Mouse (Mus musculus): ENCODE measurements around the gene Tex12. TPM values are rescaled to one million over a fixed set of nuclear protein-coding genes. Genes with fewer than 3 reads are reported as not detected.

Gene Tex12
- total RNA-seq (2021) = not detected
- long read RNA-seq, experiment 1 = 0 reads
- long read RNA-seq, experiment 2 = 0 reads

DNA sequence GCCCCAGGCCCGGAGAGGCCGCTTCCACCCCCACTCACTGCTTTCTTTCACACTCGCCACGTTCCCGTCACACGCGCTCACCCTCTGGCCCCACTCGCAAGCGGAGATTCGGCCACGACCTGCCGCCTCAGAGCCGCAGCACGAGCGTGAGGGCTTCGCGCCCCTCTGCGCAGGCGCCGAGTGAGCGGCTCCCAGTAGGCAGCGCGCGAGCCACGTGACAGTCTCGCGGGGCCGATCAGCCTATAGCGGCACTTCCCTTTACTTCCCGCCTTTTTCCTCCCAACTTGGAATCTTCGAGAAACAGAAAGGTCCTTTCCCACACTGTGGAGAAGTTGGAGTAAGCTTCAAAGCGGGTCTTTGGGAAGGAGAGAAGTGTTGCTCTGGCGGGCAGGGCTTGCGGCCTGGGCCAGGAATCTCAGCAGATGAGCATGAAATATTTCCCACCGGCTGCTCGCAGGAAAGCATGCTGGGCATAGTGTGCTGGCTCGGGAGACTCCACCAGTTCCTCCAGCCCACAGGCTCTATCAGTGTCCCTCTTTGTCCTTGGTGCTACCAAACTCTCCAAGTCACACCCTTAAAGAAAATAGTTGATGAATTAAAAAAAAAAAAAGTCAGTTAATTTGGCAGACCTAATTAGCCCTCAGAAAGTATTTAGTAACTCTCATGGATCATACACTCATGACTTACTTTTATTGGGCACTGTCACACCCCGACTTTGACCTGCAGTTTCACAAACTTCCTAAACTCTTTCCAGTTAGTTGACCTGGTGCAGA is at the start of gene Tex12:
TSS of gene Tex12 (minus strand) at position 181 of the 773 bp plus-strand sequence.
- no peak for DNase-seq (ENCODE audit: low spot score in 2 of 2)

DNA sequence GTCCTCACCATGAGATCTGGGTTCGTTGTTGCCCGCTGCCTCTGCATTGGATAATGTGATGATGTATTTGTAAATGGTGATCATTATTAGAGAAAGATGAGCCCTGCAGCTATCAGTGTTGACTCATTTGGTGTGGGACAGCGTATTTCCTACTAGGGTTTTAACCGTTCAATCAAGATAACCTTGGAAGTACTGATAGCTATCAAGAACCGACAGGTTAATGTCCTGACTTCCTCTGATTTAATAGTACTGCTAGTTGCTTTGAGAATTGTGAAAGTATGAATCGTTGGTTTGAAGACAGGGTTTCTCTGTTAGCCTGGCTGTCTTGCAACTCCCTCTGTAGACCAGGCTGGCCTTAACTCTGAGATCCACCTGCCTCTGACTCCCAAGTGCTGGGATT is 43.2 kb upstream of the Tex12 start:
- no peak for DNase-seq (ENCODE audit: low spot score in 2 of 2)

DNA sequence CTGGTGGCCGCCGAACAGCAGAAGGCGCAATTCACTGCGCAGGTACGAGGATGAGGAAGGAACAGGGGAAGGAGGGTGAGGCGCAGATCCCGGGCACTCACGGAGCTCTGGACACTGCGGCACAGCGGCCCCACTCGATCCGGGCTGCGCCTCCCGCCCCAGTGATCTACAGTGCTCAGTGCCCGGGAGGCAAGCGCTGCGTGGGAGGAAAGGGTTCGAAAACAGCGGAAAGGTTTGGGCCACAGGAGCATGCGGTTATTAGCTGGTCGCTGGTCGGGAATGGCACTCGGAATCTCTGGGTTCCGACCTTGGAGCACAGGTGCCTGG is 42.8 kb upstream of the Tex12 start:
- no peak for DNase-seq (ENCODE audit: low spot score in 2 of 2)

DNA sequence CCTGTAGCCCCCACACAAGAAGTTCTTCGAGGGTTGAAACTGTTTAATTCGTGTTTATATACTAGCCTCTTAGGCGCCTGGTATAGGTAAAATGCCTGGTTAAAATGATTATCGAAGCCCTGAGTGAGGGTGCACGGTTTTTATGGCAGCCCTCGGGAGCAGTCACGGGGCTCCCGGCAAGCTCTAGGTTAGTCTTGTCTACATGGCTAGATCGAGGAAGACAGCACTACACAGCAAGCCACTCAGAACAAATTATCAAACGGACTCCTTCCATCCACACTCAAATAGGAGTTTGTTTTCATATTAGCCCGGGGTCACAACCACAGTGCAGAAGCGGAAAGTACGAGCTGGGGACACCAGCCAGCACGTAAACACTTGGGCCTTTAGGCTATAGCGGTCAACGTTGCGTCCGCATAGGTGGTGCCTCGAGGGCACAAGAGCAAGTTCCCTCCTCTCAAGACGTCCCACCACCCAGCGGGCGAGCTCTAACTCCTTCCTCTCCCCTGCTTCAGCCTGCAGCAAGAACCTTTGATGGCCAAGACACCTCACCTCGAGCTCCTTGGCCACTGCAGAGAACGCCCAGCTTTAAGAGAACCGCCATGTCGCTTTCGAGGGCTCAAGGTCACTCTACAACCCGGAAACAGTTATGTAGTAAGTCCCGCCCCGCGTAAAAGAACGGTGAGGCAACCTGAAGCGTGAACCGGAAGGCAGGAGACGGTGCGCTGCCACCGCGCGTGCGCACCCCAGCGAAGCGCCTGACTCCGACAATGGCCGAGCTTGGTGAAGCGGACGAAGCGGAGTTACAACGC is 42.3 kb upstream of the Tex12 start, which contains the start of the genes Sdhd and Timm8b:
TSS of gene Sdhd (minus strand) at position 624 of the 809 bp plus-strand sequence.
TSS of gene Timm8b (plus strand) at position 722 of the 809 bp plus-strand sequence.
- peak; percentile 86 to 87 for DNase-seq (ENCODE audit: low spot score in 2 of 2)

DNA sequence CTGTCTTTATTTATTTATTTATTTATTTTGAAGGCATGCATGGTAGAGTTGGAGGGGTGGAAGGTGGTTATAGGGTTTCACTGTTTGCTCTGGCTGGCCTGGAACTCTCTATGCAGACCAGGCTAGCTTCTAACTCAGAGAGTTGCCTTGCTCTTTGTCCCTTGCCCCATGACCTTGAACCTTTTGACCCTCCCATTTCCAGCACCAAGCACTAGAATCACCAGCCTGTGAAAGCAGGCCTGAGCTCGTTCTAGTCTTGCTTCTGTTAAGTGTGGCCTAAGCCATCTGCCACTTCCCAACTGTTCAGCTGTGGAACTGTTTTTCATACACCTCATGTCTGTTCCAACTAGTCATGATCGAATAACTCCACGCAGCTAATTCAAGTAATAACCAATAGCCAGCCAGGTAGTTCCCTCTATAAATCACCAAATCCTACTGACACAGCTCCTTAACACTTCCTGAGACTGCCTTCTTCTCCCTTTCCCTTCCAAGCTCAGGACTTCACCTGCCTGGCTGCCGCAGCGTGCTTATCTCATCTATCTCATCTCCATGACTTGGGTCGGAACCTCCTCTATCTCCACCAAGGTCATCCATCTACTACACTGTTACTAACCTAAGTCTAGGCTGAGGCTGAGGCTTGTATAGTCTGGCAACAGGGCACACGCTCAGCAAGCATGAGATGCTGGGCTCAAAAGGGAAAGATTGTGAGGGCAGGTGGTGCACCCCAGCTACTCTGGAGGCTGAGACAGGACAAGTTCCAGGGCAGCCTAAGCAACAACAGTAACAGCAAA is 41.1 kb upstream of the Tex12 start:
- no peak for DNase-seq (ENCODE audit: low spot score in 2 of 2)

DNA sequence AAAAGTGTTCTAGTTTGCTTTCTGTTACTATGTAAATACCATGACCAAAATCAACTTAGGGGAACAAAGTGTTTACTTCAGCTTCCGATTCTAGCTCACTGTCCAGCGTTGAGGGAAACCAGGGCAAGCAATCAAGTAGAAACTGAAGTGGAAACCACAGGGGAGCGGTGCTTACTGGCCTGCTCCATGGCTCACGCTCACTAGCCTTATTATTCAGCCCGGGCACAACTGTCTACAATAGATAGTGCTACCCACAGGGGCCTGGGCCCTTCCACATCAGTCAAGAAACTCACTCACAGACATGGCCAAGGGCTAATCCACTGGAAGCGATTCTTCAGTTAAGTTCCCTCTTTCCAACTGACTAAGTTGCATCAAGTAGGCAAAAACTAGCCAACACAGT is 40.4 kb upstream of the Tex12 start:
- DNase-seq (ENCODE audit: low spot score in 2 of 2) = no peak

DNA sequence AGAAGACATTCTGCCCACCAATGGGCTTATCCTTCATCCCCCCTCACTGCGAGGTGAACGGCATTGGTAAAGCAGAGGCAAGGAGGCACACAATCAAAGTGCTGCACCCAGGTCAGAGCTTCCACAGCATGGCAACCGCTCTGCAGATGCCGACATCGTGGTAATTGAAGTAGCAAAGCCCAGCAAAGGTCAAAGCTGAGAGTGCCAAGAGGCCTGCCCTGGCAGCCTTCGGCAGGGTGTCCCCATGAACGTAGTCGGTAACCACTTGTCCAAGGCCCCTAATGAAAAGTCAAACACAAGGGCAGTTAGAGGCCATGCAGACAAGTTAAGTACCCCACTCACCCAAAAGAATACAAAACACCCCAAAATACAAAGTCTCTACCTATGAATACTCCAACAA is 35.8 kb upstream of the Tex12 start:
- DNase-seq (ENCODE audit: low spot score in 2 of 2) = no peak

DNA sequence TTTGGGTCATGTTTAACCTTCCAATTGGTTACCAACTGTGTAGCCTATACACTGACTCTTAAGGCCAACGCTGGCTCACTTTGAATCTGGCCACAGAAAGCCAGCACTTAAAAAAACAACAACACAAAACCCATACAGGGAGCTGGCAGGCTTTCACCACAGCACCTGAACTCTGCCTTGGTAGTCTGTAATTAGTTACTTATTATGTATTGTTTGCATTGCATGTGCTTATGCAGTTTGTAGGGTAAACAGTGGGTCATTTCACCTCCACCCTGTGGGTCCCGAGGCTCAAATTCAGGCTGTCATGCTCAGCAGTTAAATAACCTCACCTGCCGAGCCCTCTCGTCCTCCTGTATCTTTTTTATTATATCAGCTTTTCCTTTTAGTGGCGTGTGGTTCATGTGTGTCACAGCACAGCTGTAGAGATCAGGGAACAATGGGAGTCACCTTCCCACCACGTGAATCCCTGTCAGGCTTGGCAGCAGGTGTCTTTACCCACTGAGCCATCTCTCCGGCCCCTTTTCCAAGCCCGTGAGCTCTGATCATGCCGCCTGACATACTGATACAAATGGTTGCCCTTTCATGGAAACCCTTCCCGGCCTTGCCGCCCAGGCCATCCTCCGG is 33.8 kb upstream of the Tex12 start:
- DNase-seq (ENCODE audit: low spot score in 2 of 2) = no peak

DNA sequence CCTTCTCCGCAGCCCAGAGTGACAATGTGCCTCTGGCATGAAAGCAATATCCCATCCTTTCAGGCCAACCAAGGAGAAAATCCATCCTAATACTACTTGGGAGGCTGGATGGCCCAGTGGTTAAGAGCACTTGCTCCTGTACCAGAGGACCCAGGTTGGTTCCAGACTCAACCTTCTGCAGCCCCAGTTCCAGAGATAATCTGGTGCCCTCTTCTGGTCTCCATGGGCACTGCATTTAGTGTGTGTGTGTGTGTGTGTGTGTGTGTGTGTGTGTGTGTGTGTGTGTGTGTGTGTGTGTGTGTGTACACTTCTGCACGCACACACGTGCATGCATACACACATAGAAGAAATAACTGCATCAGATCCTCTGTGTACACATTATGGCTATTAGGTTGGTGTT is 32.4 kb upstream of the Tex12 start:
- DNase-seq (ENCODE audit: low spot score in 2 of 2) = peak; percentile 16 to 40

DNA sequence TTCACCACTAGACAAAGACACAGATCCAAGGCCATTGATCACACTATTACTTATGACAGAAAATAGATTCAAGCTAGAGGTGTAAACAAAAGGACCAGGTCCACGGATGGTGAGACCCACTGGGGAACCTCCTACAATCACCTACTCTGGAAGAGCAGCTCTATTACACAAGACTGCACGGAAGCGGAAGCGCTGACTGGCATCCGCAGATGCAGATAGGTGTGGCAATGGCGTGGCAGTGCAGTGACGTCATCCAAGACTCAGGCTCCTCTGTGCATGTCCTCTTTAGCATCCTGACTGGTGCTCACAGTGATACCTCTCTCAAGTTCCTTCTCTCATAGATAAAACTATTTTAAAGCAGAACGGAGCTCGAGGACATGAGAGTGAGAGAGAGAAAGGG is 31.8 kb upstream of the Tex12 start:
- no peak for DNase-seq (ENCODE audit: low spot score in 2 of 2)

DNA sequence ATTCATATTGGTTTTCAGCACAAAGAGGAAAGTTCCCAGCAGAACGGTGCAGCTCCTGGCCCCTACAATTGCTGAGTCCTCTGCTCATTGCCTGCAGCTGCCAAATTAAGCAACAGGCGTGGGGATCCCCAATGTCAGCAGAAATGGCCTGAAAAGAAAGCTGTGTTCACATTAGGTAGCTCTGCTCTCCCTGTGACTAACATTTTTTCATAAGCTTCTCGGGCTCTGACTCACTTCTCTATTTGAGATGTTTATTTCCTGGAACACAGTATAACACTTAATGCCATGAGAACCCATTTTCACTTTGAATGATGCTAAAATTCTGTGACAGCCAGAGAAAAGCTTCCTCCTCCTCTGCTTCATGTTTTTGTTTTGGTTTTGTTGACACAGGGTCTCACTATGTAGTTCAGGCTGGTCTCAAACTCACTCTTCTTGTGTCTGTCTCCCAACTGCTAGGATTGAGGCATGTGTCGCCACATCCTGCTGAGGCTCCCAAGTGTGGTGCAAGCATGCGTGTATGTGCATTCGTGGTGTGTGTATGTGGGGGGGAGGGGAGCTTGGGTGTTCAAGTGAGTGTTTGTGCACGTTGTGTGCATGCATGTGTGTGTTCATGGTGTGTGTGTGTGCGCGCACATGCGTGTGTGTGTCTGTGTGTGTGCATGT is 29.9 kb upstream of the Tex12 start:
- no peak for DNase-seq (ENCODE audit: low spot score in 2 of 2)

DNA sequence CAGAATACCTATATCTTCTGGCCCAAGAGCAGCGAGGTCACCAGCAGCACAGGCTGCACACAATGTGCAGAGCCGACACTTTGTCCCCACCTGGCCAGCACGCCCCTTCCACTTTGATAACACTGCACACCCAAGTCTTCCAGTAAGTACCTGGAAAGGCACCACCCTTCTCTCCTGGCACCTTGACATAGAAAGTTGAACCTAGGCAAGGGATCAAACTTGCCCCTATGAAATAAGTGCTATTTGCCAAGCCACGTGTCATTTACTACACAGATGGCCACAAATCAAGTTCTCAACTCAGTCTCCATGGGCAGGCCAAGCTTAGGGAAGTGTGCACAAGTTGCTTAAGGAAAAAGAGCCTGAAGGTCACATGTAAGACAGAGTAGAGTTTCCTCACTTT is 25.8 kb upstream of the Tex12 start:
- no peak for DNase-seq (ENCODE audit: low spot score in 2 of 2)

DNA sequence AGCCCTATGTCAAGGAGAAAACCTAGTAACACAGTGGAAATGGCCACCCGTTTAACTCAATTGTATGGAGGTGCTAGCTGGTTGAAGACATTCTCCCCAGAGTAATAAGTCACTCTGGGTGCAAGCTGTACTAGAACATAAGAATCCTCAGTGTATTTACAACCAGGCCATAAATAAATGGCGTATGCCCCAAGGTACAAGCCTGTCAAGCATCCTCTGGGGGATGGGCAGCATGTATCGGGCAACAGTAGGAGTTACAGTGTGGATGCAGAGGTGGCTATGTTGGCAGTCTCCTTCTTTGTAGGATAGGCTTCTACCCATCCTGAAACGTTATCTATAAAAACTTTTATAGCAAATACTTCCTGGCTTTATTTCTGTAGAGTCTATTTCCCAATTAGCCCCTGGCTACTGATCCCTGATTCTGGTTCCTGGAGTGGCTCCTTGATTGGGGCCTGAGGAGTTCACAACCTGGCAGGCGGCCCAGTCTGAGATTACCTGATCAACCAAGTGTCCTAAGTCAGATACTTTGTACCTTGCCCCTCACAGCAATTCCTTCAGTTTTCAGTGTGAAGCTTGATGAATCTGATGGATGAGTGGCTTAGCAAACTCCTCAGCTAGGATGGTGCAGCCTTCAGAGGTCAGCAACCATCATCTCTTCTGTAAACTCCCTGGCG is 24.2 kb upstream of the Tex12 start:
- no peak for DNase-seq (ENCODE audit: low spot score in 2 of 2)

DNA sequence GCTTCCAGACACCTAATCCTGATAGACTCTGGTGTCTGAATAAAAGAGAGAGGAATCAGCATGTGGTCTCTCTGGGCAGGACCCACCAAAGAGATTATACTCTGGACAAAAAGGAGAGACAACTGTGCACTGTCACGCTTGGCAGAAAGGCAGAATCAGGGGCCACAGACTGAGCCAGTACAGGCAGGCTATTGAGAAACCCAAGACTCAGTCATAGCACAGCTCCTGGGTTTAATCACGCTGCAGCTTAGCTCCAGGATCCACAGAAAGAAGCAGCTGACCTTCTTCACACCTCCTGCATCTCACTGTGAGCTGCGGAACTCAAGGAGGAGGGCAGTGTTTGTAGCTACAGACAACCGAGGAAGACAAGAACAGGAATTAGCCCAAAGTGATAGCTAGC is 19.2 kb upstream of the Tex12 start:
- DNase-seq (ENCODE audit: low spot score in 2 of 2) = no peak

DNA sequence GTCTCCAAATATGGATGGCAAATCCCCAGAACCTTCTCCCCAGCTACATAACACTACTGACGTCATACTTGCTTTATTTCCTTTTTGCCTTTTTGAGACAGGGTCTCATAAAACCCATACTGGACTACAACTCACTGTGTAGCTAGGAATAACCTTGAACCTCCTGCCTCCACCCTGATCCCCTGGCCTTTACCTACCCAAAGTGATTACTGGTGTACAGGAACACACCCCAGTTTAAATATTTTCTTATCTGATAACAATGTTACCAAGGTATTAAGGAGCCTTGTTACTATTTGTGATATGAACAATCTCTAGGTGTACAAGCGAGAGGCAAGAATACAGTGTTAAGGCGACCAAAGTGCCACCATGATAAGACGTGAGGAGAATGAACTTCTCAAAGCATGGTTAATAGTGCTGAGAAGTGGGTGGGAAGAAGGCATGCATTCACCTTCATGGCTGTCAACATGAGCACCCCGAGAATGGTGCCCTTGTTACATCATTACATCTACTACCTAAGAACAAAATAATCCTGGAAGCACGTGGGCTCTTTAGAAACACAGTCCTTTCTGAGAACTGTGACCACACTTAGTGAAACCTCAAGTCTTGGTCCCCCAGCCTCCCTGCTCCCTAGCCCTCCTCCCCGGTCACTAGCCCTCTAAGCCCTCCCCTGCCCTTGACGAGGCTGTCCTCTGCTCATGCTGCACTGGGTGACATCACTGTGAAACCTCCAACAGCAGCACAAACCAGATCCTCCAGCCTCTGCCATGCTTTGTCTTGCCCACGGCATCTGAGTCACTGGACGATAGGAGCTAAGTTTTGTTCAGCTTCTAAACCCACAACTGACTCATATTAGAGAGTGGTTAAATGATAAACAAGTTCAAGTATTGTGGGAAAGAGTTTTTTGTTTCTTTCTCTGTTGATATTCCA is 8.7 kb upstream of the Tex12 start:
- no peak for DNase-seq (ENCODE audit: low spot score in 2 of 2)

DNA sequence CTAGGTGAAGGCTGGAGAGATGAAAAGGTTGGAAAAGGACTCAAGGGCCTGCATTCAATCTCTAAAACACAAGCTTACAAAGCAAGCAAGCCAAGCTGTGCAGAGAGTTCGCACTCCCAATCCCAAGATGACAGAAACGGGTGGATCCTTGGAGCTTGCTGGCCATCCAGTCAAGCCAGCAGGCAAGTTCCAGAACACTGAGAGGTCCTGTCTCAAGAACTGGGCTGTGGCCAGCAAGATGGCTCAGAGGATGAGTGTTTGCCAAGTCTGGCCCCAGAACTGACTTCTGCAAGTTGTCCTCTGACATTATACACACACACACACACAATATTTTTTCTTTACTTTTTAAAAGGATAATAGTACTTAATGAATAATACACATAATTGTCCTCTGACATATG is 6.8 kb upstream of the Tex12 start:
- no peak for DNase-seq (ENCODE audit: low spot score in 2 of 2)

DNA sequence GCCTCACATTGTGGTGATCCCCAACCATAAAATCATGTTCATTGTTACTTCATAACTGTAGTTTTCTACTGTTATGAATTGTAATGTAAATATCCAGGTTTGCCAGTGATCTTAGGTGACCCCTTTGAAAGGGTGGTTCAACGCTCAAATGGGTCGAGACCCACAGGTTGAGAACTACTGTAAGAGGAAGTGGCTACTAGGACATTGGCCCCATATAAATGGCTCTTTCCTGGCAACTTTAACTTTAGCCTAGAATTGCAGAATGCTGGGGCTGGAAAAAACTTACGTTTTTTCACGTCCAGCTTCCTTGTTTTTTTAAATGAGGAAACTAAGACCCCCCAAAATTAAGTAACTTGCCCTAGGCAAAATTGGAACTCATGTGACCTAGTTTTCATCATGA is 6.2 kb upstream of the Tex12 start:
- no peak for DNase-seq (ENCODE audit: low spot score in 2 of 2)

DNA sequence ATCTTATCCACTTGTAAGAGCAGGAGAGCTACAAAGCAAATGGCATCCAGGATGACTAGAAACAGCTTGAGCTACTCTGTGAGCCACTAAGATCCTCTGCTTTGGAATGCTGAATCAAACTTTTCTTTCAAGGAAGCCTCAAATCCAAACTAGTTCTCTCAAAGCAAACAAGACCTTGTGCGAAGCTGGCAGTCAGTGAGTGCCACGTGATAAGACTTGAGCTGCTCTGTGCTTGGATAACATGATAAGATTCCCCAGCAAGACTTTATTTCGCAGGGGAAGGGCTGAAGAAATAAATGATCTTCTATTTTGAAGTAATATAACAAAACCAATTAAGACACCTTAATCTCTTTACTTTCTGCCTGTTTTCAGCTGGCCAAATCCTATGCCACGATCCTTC is 4.8 kb upstream of the Tex12 start:
- DNase-seq (ENCODE audit: low spot score in 2 of 2) = no peak

DNA sequence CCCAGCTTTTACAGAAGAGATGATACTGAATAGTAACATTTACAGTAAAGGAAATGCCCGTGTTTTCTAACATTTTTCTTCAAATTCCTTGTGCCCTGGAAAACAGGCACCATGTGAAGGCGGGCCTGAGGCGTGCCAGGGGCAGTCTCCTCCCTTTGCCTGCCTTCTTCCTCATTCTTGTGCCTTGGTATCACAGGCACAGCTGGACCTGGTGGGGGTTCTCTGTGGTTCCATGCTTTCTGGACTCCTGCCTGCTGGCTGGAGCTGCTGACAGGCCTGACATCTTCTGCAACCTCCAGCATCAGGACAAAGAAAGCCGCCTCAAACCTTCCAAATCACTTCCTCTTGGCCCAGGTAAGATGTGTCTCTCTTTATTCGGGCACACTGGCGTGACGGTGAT is 4.0 kb upstream of the Tex12 start:
- no peak for DNase-seq (ENCODE audit: low spot score in 2 of 2)

Data from adrenal gland, adult 18-20 months (tissue).